Mouse (Mus musculus) adipocyte (in vitro differentiated cells): ENCODE results near the gene Aff3.

Experiments
- DNase-seq: peaks from one replicate; pipeline ENCODE4 v3.0.0-alpha.2; 2016; ENCODE audit warnings: low spot score

Aff3 gene

DNA sequence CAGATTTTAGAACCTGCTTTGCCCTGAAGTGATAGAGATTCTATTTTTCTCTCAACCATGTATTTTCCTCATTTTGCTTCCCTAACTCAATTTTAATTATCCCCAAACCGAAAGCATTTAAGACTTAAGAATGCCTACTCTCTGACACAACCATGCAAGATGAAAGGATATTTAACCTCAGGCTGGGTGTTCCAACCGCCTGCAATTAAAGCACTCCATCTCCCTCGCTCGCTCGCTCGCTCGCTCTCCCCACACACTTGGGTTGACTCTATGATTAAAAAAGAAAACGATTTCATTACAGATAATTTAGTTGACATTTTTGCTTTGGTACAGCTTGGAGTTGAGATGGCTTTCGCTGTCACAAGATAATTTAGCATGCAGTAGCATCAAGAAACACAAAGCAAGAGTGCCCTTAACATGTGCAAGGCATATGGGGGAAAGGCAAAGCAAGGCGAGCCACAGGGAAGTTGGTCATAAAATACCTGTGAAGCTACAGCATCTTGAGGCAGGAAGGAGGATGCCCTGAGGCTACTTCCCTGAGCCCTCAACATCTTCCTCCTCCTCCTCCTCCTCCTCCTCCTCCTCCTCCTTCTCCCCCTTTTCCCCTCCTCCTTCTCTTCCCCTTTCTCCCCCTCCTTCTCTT, 167.7 kb downstream of the Aff3 start:
- DNase-seq = no peak

DNA sequence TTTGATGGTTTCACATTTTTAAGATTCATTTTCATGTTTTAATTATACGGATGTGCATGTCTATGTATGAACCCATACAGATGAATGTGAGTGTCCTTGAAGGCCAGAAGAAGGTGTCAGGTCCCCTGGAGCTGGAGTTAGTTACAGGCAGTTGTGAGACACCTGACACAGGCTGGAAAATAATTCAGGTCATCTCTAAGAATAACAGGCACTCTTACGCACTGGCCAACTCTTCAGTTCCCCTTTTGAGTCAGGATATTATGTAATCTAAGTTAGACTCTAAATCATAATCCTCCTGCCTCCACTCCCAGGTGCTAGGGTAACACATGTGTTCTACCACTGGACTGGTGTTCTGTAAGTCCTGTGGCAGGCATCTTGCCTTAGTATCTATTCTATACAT, 169.5 kb downstream of the Aff3 start:
- DNase-seq = no peak

DNA sequence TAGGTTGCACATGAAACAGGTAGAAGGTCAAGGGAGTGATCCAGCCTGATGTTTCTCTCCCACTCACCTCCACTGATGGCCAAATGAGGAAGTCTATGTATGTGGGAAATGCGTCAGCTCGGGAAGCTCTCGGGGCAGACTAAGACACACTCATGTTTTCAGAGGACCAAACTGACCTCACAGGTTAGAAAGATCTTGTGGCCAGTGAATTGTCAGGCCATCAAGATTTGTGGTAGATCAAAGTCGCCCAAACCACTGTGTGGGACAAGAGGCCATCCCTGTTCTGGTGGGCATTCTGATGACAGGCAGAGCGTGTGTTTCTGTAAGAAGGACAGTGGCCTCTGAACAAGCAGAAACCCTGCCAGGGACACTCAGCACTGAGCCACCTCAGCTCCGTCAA, 175.0 kb downstream of the Aff3 start:
- DNase-seq = no peak

DNA sequence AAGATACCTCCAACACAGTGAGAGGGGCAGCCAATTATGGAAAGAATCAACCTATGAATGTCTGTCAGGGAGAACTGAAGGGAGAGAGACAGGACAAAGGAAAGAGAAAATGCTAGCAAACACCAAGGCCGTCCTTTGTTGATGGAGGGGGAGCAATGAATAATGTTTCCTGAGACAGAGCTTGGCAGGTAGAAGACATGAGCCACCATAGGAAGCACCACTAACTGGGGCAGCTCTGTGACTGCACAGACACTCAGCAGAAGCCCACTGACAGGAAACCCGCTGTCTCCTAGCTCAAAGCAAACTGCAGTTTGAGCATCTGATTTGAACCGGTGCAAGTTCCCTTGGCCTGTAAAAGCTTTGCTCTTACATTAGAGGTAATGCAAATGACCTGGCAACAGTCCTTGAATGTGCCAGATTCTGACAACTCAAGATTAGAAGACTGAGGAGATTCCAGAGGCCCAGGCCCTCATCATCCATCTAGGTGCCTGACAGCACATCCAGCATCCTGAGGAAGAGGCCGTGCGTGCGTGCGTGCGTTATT, 176.0 kb downstream of the Aff3 start:
- no peak for DNase-seq

DNA sequence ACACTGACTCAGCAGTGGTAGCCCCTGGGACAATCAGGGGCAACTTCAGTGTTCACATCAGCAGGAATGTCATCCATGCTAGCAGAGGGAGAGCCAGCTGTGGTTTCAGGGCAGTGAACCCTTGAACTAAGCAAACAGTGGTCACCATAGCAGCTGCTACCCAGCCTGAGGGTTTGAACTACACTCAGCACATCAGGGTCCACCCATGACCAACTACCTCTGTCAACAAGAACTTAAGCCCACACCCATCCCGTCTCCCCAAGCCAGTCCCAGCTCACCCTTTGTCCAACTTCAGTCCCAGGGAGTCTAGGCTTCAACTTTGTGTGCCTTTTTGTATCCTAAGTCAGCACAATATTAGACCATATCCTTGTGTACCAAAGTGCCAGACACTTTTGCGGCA, 176.9 kb downstream of the Aff3 start:
- no peak for DNase-seq

GRCm38 (mm10) chr1:38483191-38483590, 181.6 kb downstream of the Aff3 start:
- DNase-seq = no peak

GRCm38 (mm10) chr1:38478246-38478743, 186.5 kb downstream of the Aff3 start:
- no peak for DNase-seq

GRCm38 (mm10) chr1:38470817-38471216, 193.9 kb downstream of the Aff3 start:
- no peak for DNase-seq

DNA sequence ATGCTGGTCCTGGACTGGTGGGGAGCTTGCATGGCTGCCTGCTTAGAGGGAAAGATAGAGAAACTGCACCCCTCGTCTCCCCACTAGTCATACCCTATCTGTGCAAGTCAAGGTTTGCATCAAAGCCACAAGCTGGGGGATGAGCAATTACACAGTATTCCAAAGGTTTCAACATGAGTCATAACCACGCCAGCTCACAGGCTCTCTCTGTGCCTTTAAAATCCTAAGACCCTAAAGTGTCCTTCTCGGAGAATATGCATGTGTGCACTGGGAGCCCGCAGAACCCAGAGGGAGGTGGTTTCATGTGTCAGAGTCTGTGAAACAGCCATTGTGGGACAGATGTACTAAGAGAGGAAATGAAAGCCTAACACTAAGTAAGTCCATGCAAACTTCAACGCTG, 194.6 kb downstream of the Aff3 start:
- DNase-seq = no peak

DNA sequence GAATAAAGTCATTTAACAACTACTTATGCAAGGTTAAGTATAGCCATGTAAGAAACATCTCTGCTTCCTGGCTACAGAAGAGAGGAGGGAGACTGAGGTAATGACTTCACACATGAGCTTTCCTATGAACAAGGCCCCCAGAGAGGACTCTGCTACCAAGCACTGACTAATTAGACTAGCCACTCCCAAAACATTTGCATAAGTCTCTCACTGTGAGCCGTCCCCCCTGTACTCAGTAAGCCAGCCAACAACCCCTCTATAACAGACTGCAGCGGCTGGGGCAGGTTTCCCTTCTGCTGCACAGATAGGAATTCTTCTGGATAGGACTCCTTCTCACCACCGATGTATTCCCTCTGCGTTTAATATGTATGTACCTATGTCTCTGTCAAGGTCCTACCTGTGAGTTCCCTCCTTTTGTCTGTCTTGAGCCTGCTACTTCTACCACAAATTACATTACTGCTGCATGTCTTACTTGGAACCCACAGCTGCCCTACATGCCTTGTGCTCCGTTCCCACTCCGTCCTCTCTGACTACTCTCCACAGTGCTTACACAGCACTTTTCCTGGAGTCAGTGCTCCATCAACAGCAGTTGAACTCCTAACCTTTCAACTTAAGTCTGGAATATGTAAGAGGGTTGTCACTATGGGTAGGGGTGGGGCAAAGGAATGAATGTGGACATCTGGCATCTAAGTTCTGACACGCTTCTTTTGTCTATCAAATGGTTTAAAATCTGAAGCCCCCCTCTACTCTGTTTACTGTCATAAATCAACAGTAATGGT, 197.3 kb downstream of the Aff3 start:
- peak; percentile 25 for DNase-seq

- DNase-seq = no peak
These were observed 208.0 kb downstream of the Aff3 start for GRCm38 (mm10) chr1:38456719-38457269.

- no peak for DNase-seq
These were observed 209.8 kb downstream of the Aff3 start for GRCm38 (mm10) chr1:38454921-38455320.

GRCm38 (mm10) chr1:38451367-38451766, 213.4 kb downstream of the Aff3 start:
- DNase-seq = no peak

DNA sequence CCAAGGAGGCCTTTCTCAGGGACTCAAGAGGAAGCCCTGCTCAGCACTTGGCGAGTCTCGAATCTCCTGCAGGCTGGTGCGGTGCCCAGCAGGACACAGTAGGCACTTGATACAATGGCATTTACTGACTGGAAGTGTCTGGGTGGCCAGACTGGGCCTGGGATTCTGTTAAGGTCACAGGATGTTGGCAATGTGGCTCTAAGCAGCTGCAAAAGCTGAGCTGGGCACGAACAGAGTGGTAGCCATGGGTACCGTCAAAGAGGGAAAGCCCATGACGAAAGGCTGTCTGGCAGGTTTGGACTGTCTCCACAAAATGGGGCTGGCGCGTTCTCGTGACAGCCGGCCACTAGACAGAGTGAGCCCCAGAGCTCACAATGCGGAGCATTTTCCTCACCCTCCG, 214.1 kb downstream of the Aff3 start:
- peak; percentile 31 for DNase-seq

DNA sequence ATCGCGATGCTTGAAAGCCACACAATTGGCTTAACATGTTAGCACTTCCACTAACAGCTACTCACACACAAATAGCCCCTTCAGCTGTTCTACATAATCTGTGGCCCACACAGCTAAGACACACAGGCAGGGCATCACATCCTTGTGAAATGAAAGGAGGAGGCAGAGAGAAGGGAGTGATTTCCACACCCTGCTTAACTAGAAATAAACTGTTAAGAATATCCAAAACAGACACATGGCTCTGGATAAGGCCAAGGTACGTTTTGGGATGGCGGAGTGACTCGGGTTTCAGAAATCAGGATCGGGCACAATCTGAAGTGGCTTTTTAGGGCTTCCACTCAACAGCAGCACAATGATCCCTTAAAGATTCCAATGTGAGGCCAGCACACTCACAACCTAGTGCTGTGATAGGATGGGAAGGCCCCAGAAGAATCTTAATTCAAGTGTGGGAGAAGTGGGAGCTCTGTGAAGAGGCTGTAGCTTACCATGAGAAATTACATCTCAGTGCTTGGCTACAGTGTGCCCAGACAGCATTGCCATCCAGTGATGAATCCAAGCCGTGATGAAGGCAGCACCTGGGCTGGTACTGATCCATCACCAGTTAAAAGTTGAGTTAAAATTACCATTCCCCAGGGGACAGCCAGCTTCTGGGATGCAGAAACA, 214.8 kb downstream of the Aff3 start:
- no peak for DNase-seq

GRCm38 (mm10) chr1:38448854-38449253, 215.9 kb downstream of the Aff3 start:
- DNase-seq = no peak

GRCm38 (mm10) chr1:38447581-38447980, 217.2 kb downstream of the Aff3 start:
- DNase-seq = no peak

DNA sequence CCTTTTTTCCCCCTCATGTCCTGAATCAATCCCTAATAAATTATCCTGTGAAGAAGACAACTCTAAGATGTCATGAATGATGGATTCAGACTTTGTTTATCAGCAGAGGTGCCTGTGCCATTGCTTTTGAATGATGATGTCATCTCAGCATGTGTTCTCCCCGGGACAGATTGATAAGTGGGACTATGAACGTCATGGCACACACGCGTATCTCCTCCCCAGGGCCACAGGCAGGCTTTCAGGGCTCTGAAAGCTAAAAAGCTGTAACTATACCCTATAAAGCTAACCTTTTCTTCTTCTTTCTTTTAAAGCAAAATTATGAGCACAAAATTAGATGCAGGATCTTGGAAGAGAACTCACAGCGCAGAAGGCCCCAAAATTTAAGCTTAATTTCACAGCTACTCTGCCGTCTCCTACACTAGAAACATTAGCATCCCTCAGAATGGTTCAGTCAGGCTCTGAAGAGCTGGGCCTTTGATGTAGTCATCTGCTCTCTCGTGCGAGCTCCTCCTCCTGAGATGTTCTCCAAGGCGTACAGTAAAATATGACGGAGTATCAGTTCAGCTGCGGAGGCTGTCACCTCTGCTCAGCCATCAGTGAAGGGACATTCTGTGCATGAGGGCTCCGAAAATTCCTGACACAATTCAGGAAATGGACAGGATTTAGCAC, 218.5 kb downstream of the Aff3 start:
- no peak for DNase-seq

DNA sequence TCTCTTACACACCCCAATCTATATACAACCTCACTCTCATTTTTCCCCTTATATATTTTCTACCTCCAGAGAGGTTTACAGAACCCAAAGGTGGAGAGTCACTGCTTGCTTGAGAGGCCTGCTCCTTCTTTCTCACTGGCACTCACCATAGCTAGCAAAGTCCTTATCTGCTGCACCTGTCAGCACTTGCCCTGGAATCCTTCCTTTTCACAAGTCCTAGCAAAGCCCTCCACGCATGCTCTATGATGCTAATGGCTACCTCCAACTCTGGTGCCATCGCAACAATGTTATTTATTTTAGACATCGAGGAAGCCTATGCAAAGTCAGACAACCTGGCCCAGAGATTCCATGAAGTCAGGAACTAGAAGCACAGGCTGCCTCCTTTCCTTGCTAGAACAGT, 221.9 kb downstream of the Aff3 start:
- no peak for DNase-seq

GRCm38 (mm10) chr1:38442479-38442878, 222.3 kb downstream of the Aff3 start:
- no peak for DNase-seq

DNA sequence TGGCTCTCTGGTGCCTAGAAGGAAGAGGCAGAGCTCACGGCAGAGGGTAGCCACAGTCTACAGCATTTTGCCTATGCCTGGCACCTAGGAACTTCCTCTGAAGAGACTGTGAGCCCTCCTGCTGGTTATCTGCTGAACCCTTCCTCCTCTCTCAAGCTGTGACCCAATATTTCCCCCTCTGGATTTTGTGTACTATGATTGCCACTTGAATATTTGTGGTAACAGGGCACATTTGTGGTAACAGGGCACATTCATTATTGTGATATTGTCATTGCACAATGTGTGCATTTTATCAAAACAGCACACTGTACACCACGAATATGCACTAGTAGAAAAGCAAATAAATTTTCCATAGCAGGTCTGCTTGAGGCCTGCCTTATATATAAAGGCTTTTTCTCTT, 223.0 kb downstream of the Aff3 start:
- DNase-seq = no peak

DNA sequence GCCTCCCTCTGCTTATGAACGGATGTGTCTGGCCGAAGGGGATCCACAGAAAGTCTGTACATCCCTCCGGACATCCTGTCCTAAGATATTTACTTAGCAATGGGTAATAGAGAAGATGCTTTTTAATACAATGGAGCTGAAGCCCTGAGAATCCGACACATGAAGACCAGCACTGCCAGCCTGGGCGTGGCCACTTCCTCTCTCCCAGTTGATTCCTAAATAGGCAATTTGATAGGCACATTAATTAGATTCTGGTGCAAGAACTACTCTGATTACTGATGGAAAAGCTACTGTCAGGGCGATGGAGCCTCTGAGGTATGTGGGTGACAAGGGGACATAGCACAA, 224.3 kb downstream of the Aff3 start:
- no peak for DNase-seq
